Mouse (Mus musculus) megakaryocyte, embryonic 14.5 days (primary cell): ENCODE measurements around the gene Coq6.

ENCODE experiments used
- FLI1 ChIP-seq: IDR thresholded peaks from 2 replicates; pipeline ENCODE4 v1.6.1; 2012; ENCODE audit warnings: low read length, inconsistent platforms, mixed read lengths
- GATA1 ChIP-seq: IDR thresholded peaks from 3 replicates; pipeline ENCODE4 v1.6.1; 2012; ENCODE audit warnings: mixed read lengths, low read length, inconsistent platforms, borderline replicate concordance

DNA sequence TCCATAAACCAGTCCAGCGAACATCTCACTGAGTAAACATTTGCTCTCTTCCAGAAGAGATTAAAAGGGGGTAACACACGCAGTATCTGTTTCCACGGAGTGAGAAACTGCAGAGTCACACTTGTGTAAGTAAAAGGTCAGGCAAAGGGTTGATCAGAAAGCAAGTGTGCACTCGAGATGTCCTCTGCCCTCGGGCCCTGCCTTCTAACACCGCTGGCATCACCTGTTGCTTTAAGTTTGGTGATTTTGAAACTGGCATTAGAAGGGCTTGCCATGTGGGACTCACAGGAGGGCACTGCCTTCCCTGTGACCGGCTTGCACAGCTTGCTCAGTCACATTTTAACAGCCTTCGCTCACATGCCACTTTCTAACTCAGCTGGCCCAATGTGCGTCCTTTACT, 38.2 kb downstream of the Coq6 start:
- no peak for TF ChIP-seq GATA1
- TF ChIP-seq FLI1 = no peak
